Mouse (Mus musculus) ES-Bruce4 (cell line): ENCODE results near the gene Atp2b4.

Experiments used
- CTCF ChIP-seq: IDR thresholded peaks from one replicate; pipeline ENCODE4 v1.8.1; 2011; ENCODE audit warnings: low read depth, low read length
- EP300 ChIP-seq: IDR thresholded peaks from 2 replicates; pipeline ENCODE4 v1.6.1; 2011; ENCODE audit warnings: low read depth, low read length; ENCODE audit not compliant: insufficient read depth

DNA sequence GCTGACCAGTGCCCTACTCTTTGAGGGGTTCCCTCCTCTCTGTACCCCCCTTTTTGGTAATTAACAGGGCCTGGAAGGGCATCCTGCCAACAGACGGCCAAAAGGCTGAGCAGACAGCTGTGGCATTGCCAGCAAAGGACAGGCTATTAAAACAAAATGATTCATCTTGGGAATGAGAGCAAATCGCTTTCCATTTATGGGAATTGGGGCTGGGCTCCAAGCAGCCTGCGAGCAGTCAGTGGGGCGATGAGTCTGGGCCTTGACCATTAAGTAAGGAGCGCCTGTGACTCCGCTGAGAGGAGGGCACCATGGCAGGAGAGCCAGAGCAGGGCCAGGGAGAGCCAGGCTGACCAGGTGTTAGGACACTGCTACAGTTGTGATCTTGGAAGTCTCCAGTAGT is 33.5 kb upstream of the Atp2b4 start:
- no peak for TF ChIP-seq EP300
- no peak for TF ChIP-seq CTCF
